13 mouse cellular contexts compared by ENCODE assay signal in the genomic region with DNA sequence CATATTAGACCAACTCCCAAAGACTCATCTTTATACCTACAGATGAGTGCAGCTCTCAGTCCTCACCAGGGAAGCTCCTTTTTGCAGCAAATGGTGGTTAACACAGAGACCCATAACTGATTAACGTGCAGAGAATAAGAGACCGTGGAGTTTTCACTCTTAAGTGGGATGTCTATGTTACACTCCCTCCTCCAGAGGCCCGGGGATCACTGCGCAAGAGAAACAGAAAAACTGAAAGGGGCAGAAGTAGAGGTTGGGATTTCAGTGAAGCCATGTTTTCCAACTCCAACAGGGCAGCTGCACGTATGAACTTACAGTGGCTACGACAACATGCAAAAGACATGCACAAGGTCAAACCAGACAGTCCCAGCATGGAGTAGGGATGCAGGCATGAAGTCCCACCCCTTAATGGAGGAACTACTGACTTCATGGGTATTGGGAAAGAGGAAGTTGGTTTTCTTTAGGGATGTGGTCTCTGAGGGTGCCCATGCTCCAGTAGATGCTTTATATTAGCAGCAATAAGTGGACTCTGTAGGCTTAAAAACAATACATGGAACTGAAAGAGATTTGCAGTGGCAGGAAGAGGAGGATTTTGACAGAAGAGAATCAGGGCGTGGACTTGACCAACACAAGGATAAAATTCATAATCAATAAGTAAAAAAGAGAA.
"Had no signal": no experiment of that assay in that cellular context is flagged by ENCODE, and none has a peak within 500 bp of the region (broad histone marks: within the 10 kb centered on the region; RNA-seq: fewer than 3 reads in every experiment).

No protein-coding gene starts in this region.

- ATAC-seq: liver, embryonic 12.5 days; midbrain, embryonic 16.5 days had no signal

- H3K36me3 ChIP-seq: limb, embryonic 15.5 days; liver, embryonic 12.5 days; midbrain, embryonic 12.5 days; neural tube, embryonic 15.5 days had no signal

- H3K9me3 ChIP-seq: limb, embryonic 15.5 days; liver, embryonic 12.5 days; midbrain, embryonic 12.5 days; neural tube, embryonic 15.5 days had no signal

- H3K4me3 ChIP-seq: limb, embryonic 15.5 days; liver, embryonic 12.5 days; midbrain, embryonic 12.5 days; myocyte; neural tube, embryonic 15.5 days had no signal

- H3K4me1 ChIP-seq: liver, embryonic 12.5 days had no signal

- H3K27me3 ChIP-seq: limb, embryonic 15.5 days; liver, embryonic 12.5 days; midbrain, embryonic 12.5 days; neural tube, embryonic 15.5 days had no signal

- H3K27ac ChIP-seq: limb, embryonic 15.5 days; liver, embryonic 12.5 days; midbrain, embryonic 12.5 days; neural tube, embryonic 15.5 days had no signal

- DNase-seq: kidney, adult 11 months; kidney, postnatal 10 days; lung, embryonic 14.5 days; right cerebral cortex, adult 18-20 months; right cerebral cortex, postnatal 25 days; thymus, adult 18-20 months; thymus, postnatal 14 days had no signal
